Mouse (Mus musculus) ES-E14 (cell line): Measurements from ENCODE around the gene Hdac11.

ENCODE experiments used
- CHD2 ChIP-seq: IDR thresholded peaks from 2 replicates; pipeline ENCODE4 v1.6.1; 2014; ENCODE audit warnings: mild to moderate bottlenecking, low read depth, low read length, inconsistent platforms
- MAFK ChIP-seq: IDR thresholded peaks from 2 replicates; pipeline ENCODE4 v1.6.1; 2014; ENCODE audit warnings: mild to moderate bottlenecking, low read depth, low read length, inconsistent platforms; ENCODE audit not compliant: insufficient read depth
- ZNF384 ChIP-seq: IDR thresholded peaks from 2 replicates; pipeline ENCODE4 v1.6.1; 2012; ENCODE audit warnings: low read depth, low read length, inconsistent platforms

GRCm38 (mm10) chr6:91110323-91111020 lies 46.0 kb upstream of the Hdac11 start:
- TF ChIP-seq ZNF384 (no peak), MAFK (no peak), CHD2 (no peak)
